In genomic region chr9:62645716-62646400, GRCm38 (mm10) we compare ENCODE assay signal across 12 mouse cellular contexts. TPM values are rescaled to one million over a fixed set of nuclear protein-coding genes. Genes with fewer than 3 reads are reported as not detected.
A peak's percentile ranks its signal among the peaks of the same experiment; 100 is the strongest.
DNase-seq lines count a peak whose midpoint lies in the region; ATAC-seq and TF ChIP-seq lines count a peak whose summit lies in the region.
"Had no signal": no experiment of that assay in that cellular context is flagged by ENCODE, and none has a peak within 500 bp of the region (broad histone marks: within the 10 kb centered on the region; RNA-seq: fewer than 3 reads in every experiment).

No protein-coding gene starts in this region.

- WGBS in lung, embryonic 15.5 days: 64% methylated on average over 6 of the region's 6 CpGs
- WGBS in intestine, embryonic 16.5 days: 69% methylated on average over 6 of the region's 6 CpGs
- 96% methylated on average over 6 of the region's 6 CpGs for WGBS in thymus, adult 2 months

- H3K9me3 ChIP-seq in lung, embryonic 15.5 days: no peaks in the 10 kb centered on the region
- H3K9me3 ChIP-seq in intestine, embryonic 16.5 days (ENCODE audit: control insufficient read depth, low read length): no peaks in the 10 kb centered on the region
- H3K9me3 ChIP-seq: liver, embryonic 13.5 days; megakaryocyte, embryonic 14.5 days had no signal

- no peaks in the 10 kb centered on the region for H3K36me3 ChIP-seq in lung, embryonic 15.5 days
- H3K36me3 ChIP-seq in intestine, embryonic 16.5 days (ENCODE audit: control insufficient read depth, insufficient read depth, low read length): no peaks in the 10 kb centered on the region
- no peaks in the 10 kb centered on the region for H3K36me3 ChIP-seq in thymus, adult 2 months (ENCODE audit: control insufficient read depth, insufficient read depth, low read length)
- H3K36me3 ChIP-seq: liver, embryonic 13.5 days had no signal

- H3K27ac ChIP-seq in lung, embryonic 15.5 days: 0 out of 2 replicates have a peak overlapping the region, but pooled peaks have one; percentile 10
- H3K27ac ChIP-seq in intestine, embryonic 16.5 days (ENCODE audit: low read length): peak overlapping the region; percentile 23
- H3K27ac ChIP-seq in thymus, adult 2 months (ENCODE audit: control insufficient read depth, insufficient read depth, low read length): no peak overlapping the region
- H3K27ac ChIP-seq: liver, embryonic 13.5 days had no signal

- peak; percentile 30 to 42 for DNase-seq in adrenal gland, postnatal 36 days
- DNase-seq in adrenal gland, adult (ENCODE audit: inconsistent age in 2 of 2, low spot score in 1 of 2): no peak
- no peak for DNase-seq in lung, adult 18-20 months
- DNase-seq in adipocyte (ENCODE audit: low spot score): peak; percentile 75
- DNase-seq in thymus, adult 2 months: no peak
- DNase-seq: gastrocnemius, postnatal 10 days; liver, embryonic 13.5 days had no signal

- peaks cover 17% of the 10 kb centered on the region for H3K4me1 ChIP-seq in lung, embryonic 15.5 days
- H3K4me1 ChIP-seq in intestine, embryonic 16.5 days (ENCODE audit: control insufficient read depth, insufficient read depth, low read length): peaks cover 12% of the 10 kb centered on the region; the same call in 1 of the 2 replicates
- no peaks in the 10 kb centered on the region for H3K4me1 ChIP-seq in thymus, adult 2 months (replicated peaks; ENCODE audit: control insufficient read depth, insufficient read depth, low read length)
- H3K4me1 ChIP-seq: liver, embryonic 13.5 days had no signal

- no peak for TF ChIP-seq POLR2A in thymus, adult 2 months (IDR thresholded peaks at IDR 0.05; ENCODE audit: control insufficient read depth, extremely low read depth, insufficient read depth, low read length, poor library complexity)

- TF ChIP-seq CTCF in thymus, adult 2 months (IDR thresholded peaks at IDR 0.05; ENCODE audit: borderline replicate concordance, control insufficient read depth, extremely low read depth, insufficient read depth, low read length, poor library complexity): no peak

- no peaks in the 10 kb centered on the region for H3K27me3 ChIP-seq in lung, embryonic 15.5 days
- H3K27me3 ChIP-seq in intestine, embryonic 16.5 days (replicated peaks; ENCODE audit: control insufficient read depth, insufficient read depth, low read length): no peaks in the 10 kb centered on the region
- no peaks in the 10 kb centered on the region for H3K27me3 ChIP-seq in thymus, adult 2 months (ENCODE audit: control insufficient read depth, insufficient read depth, low read length)
- H3K27me3 ChIP-seq: liver, embryonic 13.5 days; Patski had no signal

- no peak overlapping the region for H3K4me2 ChIP-seq in lung, embryonic 15.5 days
- no peak overlapping the region for H3K4me2 ChIP-seq in intestine, embryonic 16.5 days (ENCODE audit: low read depth, low read length)
- H3K4me2 ChIP-seq: liver, embryonic 13.5 days had no signal

- H3K4me3 ChIP-seq in lung, embryonic 15.5 days: no peak overlapping the region
- no peak overlapping the region for H3K4me3 ChIP-seq in intestine, embryonic 16.5 days (ENCODE audit: low read length)
- no peak overlapping the region for H3K4me3 ChIP-seq in thymus, adult 2 months (ENCODE audit: control insufficient read depth, insufficient read depth, low read length)
- H3K4me3 ChIP-seq: liver, embryonic 13.5 days; megakaryocyte, embryonic 14.5 days had no signal

- no peak overlapping the region for H3K9ac ChIP-seq in lung, embryonic 15.5 days
- H3K9ac ChIP-seq in intestine, embryonic 16.5 days (ENCODE audit: low read depth, low read length): no peak overlapping the region
- H3K9ac ChIP-seq: liver, embryonic 13.5 days had no signal

- ATAC-seq in lung, embryonic 15.5 days (ENCODE audit: borderline replicate concordance, extremely low read depth, low FRiP score, low TSS enrichment): no peak
- ATAC-seq in intestine, embryonic 16.5 days: no peak
- no peak for ATAC-seq in megakaryocyte-erythroid progenitor cell, adult 5-6 weeks (replicated peaks; ENCODE audit: low FRiP score, low TSS enrichment, poor library complexity, severe bottlenecking)
- ATAC-seq: Patski had no signal

RNA-seq across cellular contexts. Expression of gene Itga11, which starts 31.8 kb away (rescaled TPM):
- total RNA-seq in adrenal gland, postnatal 36 days (2021): 1 to 10 TPM; 1.8 to 2.2 TPM
- 0.45 and 0.47 TPM in 2 replicates for polyA plus RNA-seq in lung, embryonic 15.5 days (2015; fragmentation: Nextera tagmentation; extraction: Ambion mirVana)
- polyA plus RNA-seq in intestine, embryonic 16.5 days (2015; fragmentation: Nextera tagmentation; extraction: Ambion mirVana): 2.8 and 3.2 TPM in 2 replicates
- not detected in 2 replicates for total RNA-seq in megakaryocyte-erythroid progenitor cell, adult 5-6 weeks (2014; fragmentation: Nextera tagmentation)
- not detected in 2 replicates for total RNA-seq in megakaryocyte-erythroid progenitor cell, adult 5-6 weeks (2017)
- polyA plus RNA-seq in thymus, adult 2 months (2012; rRNA removed): 0.45 and 0.47 TPM in 2 replicates

Comparison
In these comparisons a context has a peak if more than half of its experiments do, and no peak if none do; other contexts are left out.
1. DNase-seq: peak in adrenal gland, postnatal 36 days (2 of 2) and adipocyte (single experiment); none in adrenal gland, adult (0 of 2), lung, adult 18-20 months (0 of 2) and thymus, adult 2 months (single experiment).